Mouse (Mus musculus) thymus, postnatal 10 days (tissue): ENCODE results near the gene Aplp1.

Source experiments
- DNase-seq, 2 experiments: peaks; one replicate each; pipeline ENCODE4 v3.0.0; 2021; ENCODE audit warnings: low spot score in 2 of 2

The Aplp1 gene

GRCm38 (mm10) chr7:30411023-30411422 is 34.3 kb downstream of the Aplp1 start:
- no peak for DNase-seq

DNA sequence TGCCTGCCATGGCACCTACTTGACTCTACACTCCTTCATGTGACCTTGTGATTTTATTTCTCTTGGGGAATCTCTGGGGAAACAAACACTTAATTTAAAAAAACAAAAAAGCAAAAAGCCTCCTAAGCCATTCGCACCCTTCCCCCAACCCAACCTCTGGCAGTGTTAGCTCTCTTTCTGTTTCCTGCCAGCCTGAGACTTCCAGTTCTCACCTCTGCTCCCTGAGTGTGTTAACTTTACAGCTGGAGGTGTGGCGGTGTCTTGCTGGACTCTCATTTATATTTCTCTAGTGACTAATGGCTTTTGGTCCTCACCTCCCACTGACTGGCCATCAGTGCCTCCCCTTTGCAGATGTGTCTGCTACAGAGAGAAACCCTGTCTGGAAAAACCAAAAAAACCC is 35.5 kb downstream of the Aplp1 start:
- DNase-seq = peak in 1 of 2 experiments; percentile 34

- DNase-seq = no peak
Observed at GRCm38 (mm10) chr7:30408639-30409038, 36.7 kb downstream of the Aplp1 start.

GRCm38 (mm10) chr7:30402343-30402742 is 43.0 kb downstream of the Aplp1 start:
- DNase-seq = no peak

DNA sequence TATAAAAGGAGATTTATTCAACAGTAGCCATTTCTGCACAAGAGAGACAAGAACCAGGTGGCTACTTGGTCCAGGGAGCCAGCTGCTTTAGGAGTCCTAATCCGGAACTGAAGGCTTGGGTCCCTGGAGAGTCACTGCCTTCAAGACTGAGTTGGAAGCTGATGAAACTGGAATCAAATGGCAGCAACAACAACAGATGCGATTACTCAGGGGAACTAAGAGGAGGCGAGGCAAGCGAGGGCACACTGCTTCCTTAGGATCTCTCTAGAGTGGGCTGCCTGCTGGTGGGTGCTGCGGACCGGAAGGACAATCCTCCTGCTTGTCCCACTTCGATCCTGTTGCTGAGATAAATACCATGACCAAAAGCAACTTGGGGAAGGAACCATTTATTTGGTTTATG is 45.7 kb downstream of the Aplp1 start:
- DNase-seq = no peak

DNA sequence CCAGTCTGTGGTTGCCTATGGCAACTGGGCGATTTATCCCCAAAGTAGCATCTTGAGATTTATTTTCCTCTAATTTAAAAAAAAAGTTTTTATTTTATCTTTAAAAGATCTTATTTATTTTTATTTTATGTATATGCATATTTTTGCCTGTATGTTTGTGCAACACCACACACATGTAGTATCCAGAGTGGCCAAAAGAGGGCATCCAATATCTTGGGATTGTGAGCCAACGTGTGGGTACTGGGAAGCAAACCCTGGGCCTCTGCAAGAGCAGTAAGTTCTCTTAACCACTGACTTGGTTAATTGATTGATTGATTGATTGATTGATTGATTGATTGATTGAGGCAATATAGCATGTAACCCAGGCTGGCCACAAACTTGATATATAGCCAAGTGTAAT is 50.5 kb downstream of the Aplp1 start:
- DNase-seq = peak; percentile 44 to 55

- DNase-seq = peak; percentile 63 to 72
Observed at GRCm38 (mm10) chr7:30394379-30394778, 51.0 kb downstream of the Aplp1 start.

DNA sequence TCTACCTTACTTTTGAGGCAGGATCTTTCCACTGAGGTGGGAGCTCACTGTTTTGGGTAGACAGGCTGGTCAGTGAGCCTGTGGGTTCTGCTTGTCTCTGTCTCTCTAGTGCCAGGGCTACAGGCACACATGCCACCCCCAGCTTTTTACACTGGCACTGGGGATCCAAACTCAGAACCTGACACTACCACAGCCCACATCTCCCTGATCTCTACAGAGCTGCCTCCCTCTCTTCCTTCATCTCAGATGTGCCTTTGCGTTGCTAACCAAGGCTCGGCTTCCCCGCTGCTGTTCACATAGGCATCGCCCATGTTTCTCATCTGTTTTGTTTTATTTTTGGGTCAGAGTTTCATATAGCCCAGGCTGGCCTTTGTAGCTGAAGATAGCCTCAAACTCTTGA is 51.7 kb downstream of the Aplp1 start:
- peak; percentile 19 to 45 for DNase-seq

- DNase-seq = no peak
Observed at GRCm38 (mm10) chr7:30392746-30393520, 52.4 kb downstream of the Aplp1 start.
